Mouse (Mus musculus): Measurements from ENCODE around the gene Gipc2. TPM values are rescaled to one million over a fixed set of nuclear protein-coding genes. Genes with fewer than 3 reads are reported as not detected.

The Gipc2 gene
- polyA plus RNA-seq, 1 experiment from 2014 or later, result 9.2 TPM

Other genes with a start within 250 kb of the Gipc2 start
- gene Dnajb4, start 44.1 kb upstream of the Gipc2 start, polyA plus RNA-seq (2015; fragmentation: Nextera tagmentation; extraction: Ambion mirVana), result 37.0 and 37.5 TPM in 2 replicates
- gene Fubp1, start 44.2 kb upstream of the Gipc2 start, polyA plus RNA-seq (2015; fragmentation: Nextera tagmentation; extraction: Ambion mirVana), result 297 and 299 TPM in 2 replicates
- 3.1 and 3.8 TPM in 2 replicates for gene Nexn, start 100.1 kb upstream of the Gipc2 start, polyA plus RNA-seq (2015; fragmentation: Nextera tagmentation; extraction: Ambion mirVana)
- 18.9 and 19.8 TPM in 2 replicates for gene Miga1, start 174.2 kb upstream of the Gipc2 start, polyA plus RNA-seq (2015; fragmentation: Nextera tagmentation; extraction: Ambion mirVana)
- 88.0 and 89.3 TPM in 2 replicates for gene Usp33, start 180.2 kb upstream of the Gipc2 start, polyA plus RNA-seq (2015; fragmentation: Nextera tagmentation; extraction: Ambion mirVana)
- 36.0 and 37.0 TPM in 2 replicates for gene Zzz3, start 229.2 kb upstream of the Gipc2 start, polyA plus RNA-seq (2015; fragmentation: Nextera tagmentation; extraction: Ambion mirVana)

Data from hindbrain, embryonic 13.5 days (tissue).